Mouse (Mus musculus): Measurements from ENCODE around the gene Pik3r6. TPM values are rescaled to one million over a fixed set of nuclear protein-coding genes. Genes with fewer than 3 reads are reported as not detected.

The Pik3r6 gene
- polyA plus RNA-seq, 1 experiment from 2014 or later: 1.9 TPM

GRCm38 (mm10) chr11:68513969-68514368 lies 11.2 kb downstream of the Pik3r6 start:
- Histone ChIP-seq H3K4me1 (no peaks in the 10 kb centered on the region), H3K9ac (replicated peaks) (no peak overlapping the region), H3K9me3 (replicated peaks) (no peaks in the 10 kb centered on the region), H3K4me2 (no peak overlapping the region), H3K27ac (replicated peaks) (no peak overlapping the region), H3K36me3 (no peaks in the 10 kb centered on the region), H3K27me3 (replicated peaks) (no peaks in the 10 kb centered on the region), H3K4me3 (replicated peaks) (no peak overlapping the region)
- 52% methylated on average over 3 of the region's 3 CpGs for WGBS
- ATAC-seq (ENCODE audit: low FRiP score): no peak

DNA sequence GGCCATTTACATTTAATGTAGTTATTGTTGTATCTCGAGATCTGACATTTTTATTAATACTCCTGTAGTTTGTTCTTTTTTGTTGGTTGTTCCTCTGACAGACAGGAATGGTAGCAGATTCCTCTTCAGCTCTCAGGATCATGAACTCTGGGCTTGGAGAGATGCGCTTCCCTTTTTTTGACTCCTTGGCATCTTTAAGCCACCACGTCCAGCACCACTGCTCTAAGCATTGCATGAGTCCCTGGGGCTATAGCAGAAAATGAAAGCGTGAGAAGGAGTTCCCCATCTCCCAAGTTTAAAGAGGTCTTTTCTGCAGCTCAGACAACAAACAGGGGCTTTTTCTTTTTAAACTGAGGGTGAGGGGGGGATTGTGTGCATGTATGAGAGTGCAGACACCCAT lies 16.5 kb downstream of the Pik3r6 start:
- no peak overlapping the region for H3K4me2 ChIP-seq
- no peak overlapping the region for H3K4me3 ChIP-seq (replicated peaks)
- WGBS: 93% methylated on average over 4 of the region's 4 CpGs
- no peak overlapping the region for H3K9ac ChIP-seq (replicated peaks)
- H3K36me3 ChIP-seq: no peaks in the 10 kb centered on the region
- H3K4me1 ChIP-seq: no peaks in the 10 kb centered on the region
- H3K27me3 ChIP-seq (replicated peaks): no peaks in the 10 kb centered on the region
- no peaks in the 10 kb centered on the region for H3K9me3 ChIP-seq (replicated peaks)
- no peak for ATAC-seq (ENCODE audit: low FRiP score)
- no peak overlapping the region for H3K27ac ChIP-seq (replicated peaks)

DNA sequence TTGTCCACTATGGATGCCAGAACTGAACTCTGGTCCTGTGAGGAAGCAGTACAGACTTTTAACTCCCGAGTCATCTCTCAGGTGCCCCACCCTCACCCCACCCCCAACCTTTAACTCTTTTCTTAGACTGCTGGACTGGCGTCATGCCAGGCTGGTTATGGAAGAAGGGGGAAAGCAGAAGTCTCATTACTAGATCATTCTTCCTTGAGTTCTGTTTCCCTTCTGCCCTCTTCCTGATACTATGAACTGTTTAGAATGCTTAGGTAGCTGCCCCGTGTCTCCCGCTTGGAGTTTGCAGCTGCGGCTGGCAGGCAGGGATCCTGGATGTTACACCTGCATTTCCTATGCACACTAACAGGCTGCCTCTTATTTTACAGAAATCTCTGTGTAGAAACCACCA lies 17.0 kb downstream of the Pik3r6 start:
- Histone ChIP-seq H3K27ac (replicated peaks) (no peak overlapping the region), H3K4me1 (no peaks in the 10 kb centered on the region), H3K27me3 (replicated peaks) (no peaks in the 10 kb centered on the region), H3K4me3 (replicated peaks) (no peak overlapping the region), H3K9ac (replicated peaks) (no peak overlapping the region), H3K9me3 (replicated peaks) (no peaks in the 10 kb centered on the region), H3K36me3 (no peaks in the 10 kb centered on the region), H3K4me2 (no peak overlapping the region)
- ATAC-seq (ENCODE audit: low FRiP score): no peak
- 93% methylated on average over 5 of the region's 5 CpGs for WGBS

- Histone ChIP-seq H3K4me1 (no peaks in the 10 kb centered on the region), H3K4me3 (replicated peaks) (no peak overlapping the region), H3K36me3 (no peaks in the 10 kb centered on the region), H3K9me3 (replicated peaks) (no peaks in the 10 kb centered on the region), H3K27me3 (replicated peaks) (no peaks in the 10 kb centered on the region), H3K4me2 (no peak overlapping the region), H3K9ac (replicated peaks) (no peak overlapping the region), H3K27ac (replicated peaks) (no peak overlapping the region)
- WGBS: 90% methylated on average over 2 of the region's 2 CpGs
- no peak for ATAC-seq (ENCODE audit: low FRiP score)
Measured at GRCm38 (mm10) chr11:68520439-68520838, 17.6 kb downstream of the Pik3r6 start.

DNA sequence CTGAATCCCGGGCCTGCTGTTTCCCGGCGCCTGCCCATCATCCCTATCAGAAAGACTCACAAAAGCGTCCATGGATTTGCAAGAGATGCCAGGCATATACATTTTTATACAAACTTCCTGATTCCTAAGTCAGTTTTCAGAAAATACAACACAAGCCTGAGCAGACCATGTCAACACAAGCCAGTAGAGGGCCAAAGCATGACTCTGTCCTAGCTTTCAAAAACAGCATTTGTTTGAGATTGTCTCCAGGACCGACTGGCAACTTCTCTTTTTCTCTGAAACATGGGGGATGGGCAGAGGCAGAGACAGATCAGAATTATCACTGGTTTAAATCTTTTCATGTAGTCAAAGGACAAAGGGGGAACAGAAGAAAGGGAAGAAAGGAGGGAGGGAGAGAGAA lies 18.5 kb downstream of the Pik3r6 start:
- H3K27ac ChIP-seq (replicated peaks): no peak overlapping the region
- H3K27me3 ChIP-seq (replicated peaks): no peaks in the 10 kb centered on the region
- no peak overlapping the region for H3K4me3 ChIP-seq (replicated peaks)
- WGBS: 78% methylated on average over 5 of the region's 5 CpGs
- no peak overlapping the region for H3K9ac ChIP-seq (replicated peaks)
- H3K4me2 ChIP-seq: no peak overlapping the region
- H3K9me3 ChIP-seq (replicated peaks): no peaks in the 10 kb centered on the region
- no peak for ATAC-seq (ENCODE audit: low FRiP score)
- no peaks in the 10 kb centered on the region for H3K36me3 ChIP-seq
- H3K4me1 ChIP-seq: no peaks in the 10 kb centered on the region

GRCm38 (mm10) chr11:68526441-68526840 lies 23.6 kb downstream of the Pik3r6 start:
- Histone ChIP-seq H3K27me3 (replicated peaks) (no peaks in the 10 kb centered on the region), H3K4me3 (replicated peaks) (no peak overlapping the region), H3K4me1 (no peaks in the 10 kb centered on the region), H3K36me3 (no peaks in the 10 kb centered on the region), H3K9ac (replicated peaks) (no peak overlapping the region), H3K27ac (replicated peaks) (no peak overlapping the region), H3K4me2 (no peak overlapping the region), H3K9me3 (replicated peaks) (no peaks in the 10 kb centered on the region)
- WGBS: 83% methylated on average over 4 of the region's 4 CpGs
- no peak for ATAC-seq (ENCODE audit: low FRiP score)

- no peaks in the 10 kb centered on the region for H3K27me3 ChIP-seq (replicated peaks)
- WGBS: 24% methylated on average over 16 of the region's 16 CpGs
- no peak for ATAC-seq (ENCODE audit: low FRiP score)
- no peaks in the 10 kb centered on the region for H3K36me3 ChIP-seq
- no peaks in the 10 kb centered on the region for H3K4me1 ChIP-seq
- no peak overlapping the region for H3K9ac ChIP-seq (replicated peaks)
- no peak overlapping the region for H3K4me3 ChIP-seq (replicated peaks)
- no peak overlapping the region for H3K4me2 ChIP-seq
- H3K27ac ChIP-seq (replicated peaks): no peak overlapping the region
- H3K9me3 ChIP-seq (replicated peaks): no peaks in the 10 kb centered on the region
Measured at GRCm38 (mm10) chr11:68531066-68531806, 28.4 kb downstream of the Pik3r6 start.

GRCm38 (mm10) chr11:68531941-68532535 lies 29.2 kb downstream of the Pik3r6 start:
- Histone ChIP-seq H3K9me3 (replicated peaks) (no peaks in the 10 kb centered on the region), H3K4me3 (replicated peaks) (no peak overlapping the region), H3K27me3 (replicated peaks) (no peaks in the 10 kb centered on the region), H3K4me2 (no peak overlapping the region), H3K4me1 (no peaks in the 10 kb centered on the region), H3K27ac (replicated peaks) (no peak overlapping the region), H3K9ac (replicated peaks) (no peak overlapping the region), H3K36me3 (no peaks in the 10 kb centered on the region)
- ATAC-seq (ENCODE audit: low FRiP score): no peak
- WGBS: 81% methylated on average over 11 of the region's 11 CpGs

DNA sequence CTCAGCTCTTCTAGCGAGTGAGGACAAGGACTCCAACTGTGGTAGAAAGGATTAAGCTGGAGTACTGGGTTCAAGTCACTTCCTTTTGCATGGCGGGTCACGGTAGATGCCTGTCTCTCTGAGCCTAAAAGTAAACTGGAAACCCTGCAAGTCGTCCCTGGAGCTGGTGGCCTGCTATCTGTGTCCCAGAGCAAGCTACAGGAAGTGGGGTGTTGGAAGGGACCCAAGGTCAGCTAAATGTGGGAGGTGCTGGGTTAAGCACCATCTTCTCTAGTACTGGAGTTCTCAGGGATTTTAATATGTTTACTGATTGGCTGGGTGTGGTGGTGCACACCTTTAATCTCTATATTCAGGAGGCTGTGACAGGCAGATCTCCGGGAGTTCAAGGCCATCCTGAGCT lies 30.0 kb downstream of the Pik3r6 start:
- no peak overlapping the region for H3K27ac ChIP-seq (replicated peaks)
- H3K4me3 ChIP-seq (replicated peaks): no peak overlapping the region
- no peaks in the 10 kb centered on the region for H3K36me3 ChIP-seq
- no peaks in the 10 kb centered on the region for H3K27me3 ChIP-seq (replicated peaks)
- H3K9me3 ChIP-seq (replicated peaks): no peaks in the 10 kb centered on the region
- ATAC-seq (ENCODE audit: low FRiP score): no peak
- no peak overlapping the region for H3K9ac ChIP-seq (replicated peaks)
- WGBS: 74% methylated on average over 5 of the region's 5 CpGs
- no peaks in the 10 kb centered on the region for H3K4me1 ChIP-seq
- H3K4me2 ChIP-seq: no peak overlapping the region

DNA sequence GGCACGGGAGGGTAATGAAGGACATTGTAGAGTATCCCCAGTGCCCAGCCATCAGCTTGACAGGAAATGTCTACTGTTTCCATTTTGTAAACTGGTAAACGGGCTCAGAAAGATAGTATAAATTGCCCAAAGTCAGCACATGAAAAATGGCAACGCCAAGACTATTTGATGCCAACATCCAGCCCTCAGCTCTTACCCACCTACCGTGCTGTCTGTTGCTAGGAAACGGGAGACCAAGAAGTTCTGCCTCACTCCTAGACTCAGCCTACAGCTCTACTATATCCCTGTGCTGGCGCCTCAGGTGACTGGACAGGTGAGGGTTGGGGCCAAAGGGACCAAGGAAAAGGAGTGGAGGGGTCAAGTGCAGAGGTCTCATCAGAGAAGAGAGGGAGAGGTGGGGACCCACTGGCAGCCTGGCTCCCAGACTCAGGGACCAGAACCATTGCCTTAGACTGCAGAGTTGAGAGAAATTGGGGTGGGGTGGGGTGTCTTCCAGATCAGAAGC lies 31.2 kb downstream of the Pik3r6 start:
- Histone ChIP-seq H3K4me3 (replicated peaks) (no peak overlapping the region), H3K27me3 (replicated peaks) (no peaks in the 10 kb centered on the region), H3K27ac (replicated peaks) (no peak overlapping the region), H3K36me3 (no peaks in the 10 kb centered on the region), H3K4me1 (no peaks in the 10 kb centered on the region), H3K4me2 (no peak overlapping the region), H3K9me3 (replicated peaks) (no peaks in the 10 kb centered on the region), H3K9ac (replicated peaks) (no peak overlapping the region)
- ATAC-seq (ENCODE audit: low FRiP score): no peak
- 85% methylated on average over 6 of the region's 6 CpGs for WGBS

GRCm38 (mm10) chr11:68536026-68536425 lies 33.2 kb downstream of the Pik3r6 start:
- no peak for ATAC-seq (ENCODE audit: low FRiP score)
- H3K36me3 ChIP-seq: no peaks in the 10 kb centered on the region
- no peak overlapping the region for H3K4me2 ChIP-seq
- no peak overlapping the region for H3K27ac ChIP-seq (replicated peaks)
- no peak overlapping the region for H3K4me3 ChIP-seq (replicated peaks)
- H3K27me3 ChIP-seq (replicated peaks): no peaks in the 10 kb centered on the region
- 81% methylated on average over 4 of the region's 4 CpGs for whole genome bisulfite sequencing
- H3K4me1 ChIP-seq: no peaks in the 10 kb centered on the region
- no peak overlapping the region for H3K9ac ChIP-seq (replicated peaks)
- no peaks in the 10 kb centered on the region for H3K9me3 ChIP-seq (replicated peaks)

GRCm38 (mm10) chr11:68536465-68536864 lies 33.6 kb downstream of the Pik3r6 start:
- no peak overlapping the region for H3K4me3 ChIP-seq (replicated peaks)
- H3K27ac ChIP-seq (replicated peaks): no peak overlapping the region
- no peak for ATAC-seq (ENCODE audit: low FRiP score)
- H3K9me3 ChIP-seq (replicated peaks): no peaks in the 10 kb centered on the region
- H3K4me1 ChIP-seq: no peaks in the 10 kb centered on the region
- no peaks in the 10 kb centered on the region for H3K27me3 ChIP-seq (replicated peaks)
- H3K4me2 ChIP-seq: no peak overlapping the region
- no peaks in the 10 kb centered on the region for H3K36me3 ChIP-seq
- no peak overlapping the region for H3K9ac ChIP-seq (replicated peaks)
- WGBS: 54% methylated on average over 4 of the region's 4 CpGs
